Mouse (Mus musculus): ENCODE results near the gene Foxo1. TPM values are rescaled to one million over a fixed set of nuclear protein-coding genes. Genes with fewer than 3 reads are reported as not detected.
A peak's percentile ranks its signal among the peaks of the same experiment; 100 is the strongest.

Gene Foxo1
- polyA plus RNA-seq (2015; fragmentation: Nextera tagmentation; extraction: Ambion mirVana), result 1.5 and 2.2 TPM in 2 replicates

- peak within 1 kb of the TSS; percentile 80 for H3K27ac ChIP-seq (ENCODE audit: low read length)
- H3K9ac ChIP-seq (ENCODE audit: low read depth, low read length), result peak within 1 kb of the TSS; percentile 76
- H3K27me3 ChIP-seq (ENCODE audit: control insufficient read depth, insufficient read depth, low read depth, low read length), result peaks cover 32% of the 10 kb centered on the region
- peak; percentile 93 for ATAC-seq (ENCODE audit: low read depth)
- no peaks in the 10 kb centered on the region for H3K36me3 ChIP-seq (ENCODE audit: control insufficient read depth, insufficient read depth)
- H3K9me3 ChIP-seq (replicated peaks; ENCODE audit: control insufficient read depth, low read length), result no peaks in the 10 kb centered on the region
- H3K4me3 ChIP-seq (ENCODE audit: low read depth, low read length), result peak within 1 kb of the TSS; percentile 78
- peak within 1 kb of the TSS; percentile 97 for H3K4me2 ChIP-seq (ENCODE audit: low read depth, low read length)
- 0% methylated on average over 84 of the region's 85 CpGs for WGBS (ENCODE audit: insufficient replicate concordance)
- H3K4me1 ChIP-seq (ENCODE audit: control insufficient read depth, low read depth, low read length), result peaks cover 10% of the 10 kb centered on the region
These were observed at the start of gene Foxo1 for GRCm38 (mm10) chr3:52267652-52268486. Foxo1 (plus strand) TSS chr3:52268336.

DNA sequence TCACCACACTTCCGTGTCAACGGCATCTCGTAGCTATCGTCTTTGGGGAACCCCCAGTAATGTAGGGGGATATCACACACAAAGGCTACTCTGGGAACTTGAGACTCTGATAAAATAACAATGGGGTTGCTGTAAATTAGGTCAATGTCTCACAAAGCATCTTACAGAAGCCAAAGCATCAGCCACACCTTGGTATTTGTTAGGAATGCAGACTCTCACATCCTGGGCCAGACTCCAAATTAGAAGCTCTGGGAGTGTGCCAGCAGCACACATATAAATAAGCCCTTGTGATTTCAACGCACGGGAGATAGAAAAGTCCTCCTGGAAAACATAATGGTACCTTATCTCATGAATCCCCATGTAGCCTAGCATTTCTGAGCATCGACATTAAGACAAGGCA, 49.3 kb upstream of the Foxo1 start:
- no peaks in the 10 kb centered on the region for H3K27me3 ChIP-seq (ENCODE audit: control insufficient read depth, insufficient read depth, low read depth, low read length)
- H3K4me1 ChIP-seq (ENCODE audit: control insufficient read depth, low read depth, low read length), result no peaks in the 10 kb centered on the region
- H3K9me3 ChIP-seq (replicated peaks; ENCODE audit: control insufficient read depth, low read length), result no peaks in the 10 kb centered on the region
- no peak overlapping the region for H3K9ac ChIP-seq (ENCODE audit: low read depth, low read length)
- no peak overlapping the region for H3K4me3 ChIP-seq (ENCODE audit: low read depth, low read length)
- ATAC-seq (ENCODE audit: low read depth), result no peak
- WGBS (ENCODE audit: insufficient replicate concordance), result 73% methylated on average over 7 of the region's 7 CpGs
- no peak overlapping the region for H3K4me2 ChIP-seq (ENCODE audit: low read depth, low read length)
- no peaks in the 10 kb centered on the region for H3K36me3 ChIP-seq (ENCODE audit: control insufficient read depth, insufficient read depth)
- no peak overlapping the region for H3K27ac ChIP-seq (ENCODE audit: low read length)

GRCm38 (mm10) chr3:52221082-52221481, 47.1 kb upstream of the Foxo1 start:
- no peak overlapping the region for H3K4me3 ChIP-seq (ENCODE audit: low read depth, low read length)
- ATAC-seq (ENCODE audit: low read depth), result no peak
- no peak overlapping the region for H3K9ac ChIP-seq (ENCODE audit: low read depth, low read length)
- H3K9me3 ChIP-seq (replicated peaks; ENCODE audit: control insufficient read depth, low read length), result no peaks in the 10 kb centered on the region
- no peaks in the 10 kb centered on the region for H3K27me3 ChIP-seq (ENCODE audit: control insufficient read depth, insufficient read depth, low read depth, low read length)
- 62% methylated on average over 3 of the region's 3 CpGs for WGBS (ENCODE audit: insufficient replicate concordance)
- H3K4me1 ChIP-seq (ENCODE audit: control insufficient read depth, low read depth, low read length), result no peaks in the 10 kb centered on the region
- H3K36me3 ChIP-seq (ENCODE audit: control insufficient read depth, insufficient read depth), result no peaks in the 10 kb centered on the region
- H3K27ac ChIP-seq (ENCODE audit: low read length), result no peak overlapping the region
- no peak overlapping the region for H3K4me2 ChIP-seq (ENCODE audit: low read depth, low read length)

DNA sequence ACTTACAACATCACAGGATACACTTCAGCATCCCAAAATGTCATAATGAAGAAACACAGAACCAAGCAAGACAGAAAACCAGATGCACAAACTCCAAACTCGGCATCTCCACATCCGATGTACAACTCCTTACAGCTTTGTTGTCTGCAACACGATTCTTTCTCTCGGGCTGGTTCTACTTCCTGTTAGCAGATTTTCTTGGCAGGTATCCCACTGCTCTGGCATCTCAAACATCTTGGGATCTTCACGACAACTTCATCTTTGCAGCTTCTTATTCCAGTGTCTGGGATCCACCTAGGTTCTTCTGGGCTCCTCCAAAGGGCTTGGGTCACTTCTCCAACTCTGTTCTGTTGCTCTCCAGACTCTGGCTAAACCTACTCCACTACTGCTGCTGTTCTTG, 46.2 kb upstream of the Foxo1 start:
- H3K4me1 ChIP-seq (ENCODE audit: control insufficient read depth, low read depth, low read length), result no peaks in the 10 kb centered on the region
- no peaks in the 10 kb centered on the region for H3K9me3 ChIP-seq (replicated peaks; ENCODE audit: control insufficient read depth, low read length)
- H3K4me3 ChIP-seq (ENCODE audit: low read depth, low read length), result no peak overlapping the region
- no peak overlapping the region for H3K4me2 ChIP-seq (ENCODE audit: low read depth, low read length)
- H3K27ac ChIP-seq (ENCODE audit: low read length), result no peak overlapping the region
- no peaks in the 10 kb centered on the region for H3K27me3 ChIP-seq (ENCODE audit: control insufficient read depth, insufficient read depth, low read depth, low read length)
- H3K9ac ChIP-seq (ENCODE audit: low read depth, low read length), result no peak overlapping the region
- 63% methylated on average over 5 of the region's 5 CpGs for WGBS (ENCODE audit: insufficient replicate concordance)
- no peak for ATAC-seq (ENCODE audit: low read depth)
- H3K36me3 ChIP-seq (ENCODE audit: control insufficient read depth, insufficient read depth), result no peaks in the 10 kb centered on the region

GRCm38 (mm10) chr3:52236488-52236887, 31.6 kb upstream of the Foxo1 start:
- H3K27ac ChIP-seq (ENCODE audit: low read length), result no peak overlapping the region
- no peak overlapping the region for H3K9ac ChIP-seq (ENCODE audit: low read depth, low read length)
- no peak for ATAC-seq (ENCODE audit: low read depth)
- 62% methylated on average over 4 of the region's 4 CpGs for WGBS (ENCODE audit: insufficient replicate concordance)
- no peak overlapping the region for H3K4me2 ChIP-seq (ENCODE audit: low read depth, low read length)
- no peaks in the 10 kb centered on the region for H3K27me3 ChIP-seq (ENCODE audit: control insufficient read depth, insufficient read depth, low read depth, low read length)
- no peak overlapping the region for H3K4me3 ChIP-seq (ENCODE audit: low read depth, low read length)
- H3K36me3 ChIP-seq (ENCODE audit: control insufficient read depth, insufficient read depth), result no peaks in the 10 kb centered on the region
- H3K9me3 ChIP-seq (replicated peaks; ENCODE audit: control insufficient read depth, low read length), result no peaks in the 10 kb centered on the region
- H3K4me1 ChIP-seq (ENCODE audit: control insufficient read depth, low read depth, low read length), result no peaks in the 10 kb centered on the region

DNA sequence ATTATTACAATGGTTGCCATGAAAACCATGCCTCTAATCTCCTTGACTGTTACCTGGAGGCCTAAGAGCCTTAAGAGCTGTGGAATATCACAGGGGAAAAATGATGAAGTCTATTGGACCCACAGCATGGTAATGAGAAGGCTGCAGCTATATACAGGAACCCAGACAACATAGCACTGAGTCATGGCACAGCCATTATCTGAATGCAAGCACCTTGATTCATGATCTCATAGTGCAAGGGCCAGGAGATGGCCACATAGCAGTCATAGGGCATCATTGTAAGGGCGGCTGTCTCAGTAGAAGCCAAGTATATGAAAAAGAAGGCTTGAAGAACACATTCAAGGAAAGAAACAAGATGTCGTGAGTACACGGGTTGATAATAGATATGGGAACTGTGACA, 31.0 kb upstream of the Foxo1 start:
- no peak overlapping the region for H3K27ac ChIP-seq (ENCODE audit: low read length)
- WGBS (ENCODE audit: insufficient replicate concordance), result 55% methylated on average over 3 of the region's 3 CpGs
- no peak for ATAC-seq (ENCODE audit: low read depth)

GRCm38 (mm10) chr3:52241062-52241461, 27.1 kb upstream of the Foxo1 start:
- 16% methylated on average over 5 of the region's 5 CpGs for WGBS (ENCODE audit: insufficient replicate concordance)
- Histone ChIP-seq H3K4me3 (ENCODE audit: low read depth, low read length) (no peak overlapping the region), H3K36me3 (ENCODE audit: control insufficient read depth, insufficient read depth) (no peaks in the 10 kb centered on the region), H3K27ac (ENCODE audit: low read length) (no peak overlapping the region), H3K27me3 (ENCODE audit: control insufficient read depth, insufficient read depth, low read depth, low read length) (no peaks in the 10 kb centered on the region), H3K4me1 (ENCODE audit: control insufficient read depth, low read depth, low read length) (no peaks in the 10 kb centered on the region), H3K9me3 (replicated peaks; ENCODE audit: control insufficient read depth, low read length) (no peaks in the 10 kb centered on the region), H3K4me2 (ENCODE audit: low read depth, low read length) (no peak overlapping the region), H3K9ac (ENCODE audit: low read depth, low read length) (no peak overlapping the region)
- ATAC-seq (ENCODE audit: low read depth), result peak; percentile 16; the same call in 1 of the 2 replicates

More for the DNA sequence above, 31.0 kb upstream of the Foxo1 start:
- Histone ChIP-seq H3K4me2 (ENCODE audit: low read depth, low read length) (no peak overlapping the region), H3K27me3 (ENCODE audit: control insufficient read depth, insufficient read depth, low read depth, low read length) (no peaks in the 10 kb centered on the region), H3K4me3 (ENCODE audit: low read depth, low read length) (no peak overlapping the region), H3K9ac (ENCODE audit: low read depth, low read length) (no peak overlapping the region), H3K36me3 (ENCODE audit: control insufficient read depth, insufficient read depth) (no peaks in the 10 kb centered on the region), H3K9me3 (replicated peaks; ENCODE audit: control insufficient read depth, low read length) (no peaks in the 10 kb centered on the region), H3K4me1 (ENCODE audit: control insufficient read depth, low read depth, low read length) (no peaks in the 10 kb centered on the region)

- no peaks in the 10 kb centered on the region for H3K36me3 ChIP-seq (ENCODE audit: control insufficient read depth, insufficient read depth)
- no peak overlapping the region for H3K4me2 ChIP-seq (ENCODE audit: low read depth, low read length)
- 30% methylated on average over 6 of the region's 6 CpGs for WGBS (ENCODE audit: insufficient replicate concordance)
- H3K9ac ChIP-seq (ENCODE audit: low read depth, low read length), result no peak overlapping the region
- H3K27me3 ChIP-seq (ENCODE audit: control insufficient read depth, insufficient read depth, low read depth, low read length), result no peaks in the 10 kb centered on the region
- H3K27ac ChIP-seq (ENCODE audit: low read length), result no peak overlapping the region
- ATAC-seq (ENCODE audit: low read depth), result no peak
- no peaks in the 10 kb centered on the region for H3K9me3 ChIP-seq (replicated peaks; ENCODE audit: control insufficient read depth, low read length)
- no peak overlapping the region for H3K4me3 ChIP-seq (ENCODE audit: low read depth, low read length)
- no peaks in the 10 kb centered on the region for H3K4me1 ChIP-seq (ENCODE audit: control insufficient read depth, low read depth, low read length)
These were observed 25.6 kb upstream of the Foxo1 start for GRCm38 (mm10) chr3:52242457-52243105.

Measured in liver, embryonic 16.5 days (tissue).